Mouse (Mus musculus) limb, embryonic 15.5 days (tissue): Measurements from ENCODE around the gene Adgrb3. TPM values are rescaled to one million over a fixed set of nuclear protein-coding genes. Genes with fewer than 3 reads are reported as not detected.

Source experiments
- ATAC-seq: fragments of 200-750 bp; cut with Nextera tagmentation; 2 replicates; pipeline ENCODE4 v1.8.0; 2017; ENCODE audit warnings: low read depth, moderate TSS enrichment; ENCODE audit not compliant: insufficient number of reproducible peaks, low FRiP score, low TSS enrichment
- H3K27ac ChIP-seq: fragments of 300-500 bp; sonication (generic); 2 replicates; pipeline ENCODE4 v1.5.1; 2015; ENCODE audit warnings: moderate library complexity, mild to moderate bottlenecking, inconsistent platforms
- H3K27me3 ChIP-seq: fragments of 300-500 bp; sonication (generic); 2 replicates; pipeline ENCODE4 v1.6.1; 2015; ENCODE audit warnings: inconsistent platforms
- H3K36me3 ChIP-seq: fragments of 300-500 bp; sonication (generic); 2 replicates; pipeline ENCODE4 v1.6.1; 2015; ENCODE audit warnings: inconsistent platforms
- H3K4me1 ChIP-seq: fragments of 300-500 bp; sonication (generic); 2 replicates; pipeline ENCODE4 v1.6.1; 2015; ENCODE audit warnings: inconsistent platforms
- H3K4me2 ChIP-seq: fragments of 300-500 bp; sonication (generic); 2 replicates; pipeline ENCODE4 v1.6.1; 2015; ENCODE audit warnings: mild to moderate bottlenecking, inconsistent platforms
- H3K4me3 ChIP-seq: fragments of 300-500 bp; sonication (generic); 2 replicates; pipeline ENCODE4 v1.5.1; 2015; ENCODE audit warnings: mild to moderate bottlenecking, inconsistent platforms
- H3K9ac ChIP-seq: fragments of 300-500 bp; sonication (generic); 2 replicates; pipeline ENCODE4 v1.6.1; 2015; ENCODE audit warnings: inconsistent platforms
- H3K9me3 ChIP-seq: fragments of 300-500 bp; sonication (generic); 2 replicates; pipeline ENCODE4 v1.6.1; 2016; ENCODE audit warnings: inconsistent platforms
- WGBS: fragments of 180-500 bp; shearing (Covaris S2); methylation state at CpG from one replicate; pipeline ENCODE4 v1.1.7; 2015; 5-methylcytosine and 5-hydroxymethylcytosine counted together
- polyA plus RNA-seq: library from polyadenylated mRNA; unstranded; fragments of >200 nt; fragmentation: Nextera tagmentation; extraction: Ambion mirVana; gene quantifications from 2 replicates; pipeline ENCODE4 v1.2.1, GENCODE M21; 2015

The Adgrb3 gene
- polyA plus RNA-seq, 1 experiment from 2014 or later = 2.0 TPM

- no peaks in the 10 kb centered on the region for H3K36me3 ChIP-seq
- whole genome bisulfite sequencing = 80% methylated on average over 5 of the region's 5 CpGs
- no peak overlapping the region for H3K9ac ChIP-seq
- H3K27ac ChIP-seq = no peak overlapping the region
- H3K9me3 ChIP-seq = no peaks in the 10 kb centered on the region
- no peak overlapping the region for H3K4me2 ChIP-seq
- H3K4me3 ChIP-seq = no peak overlapping the region
- no peaks in the 10 kb centered on the region for H3K27me3 ChIP-seq
- ATAC-seq = no peak
- no peaks in the 10 kb centered on the region for H3K4me1 ChIP-seq
Measured at GRCm38 (mm10) chr1:25355486-25355885, 474.0 kb downstream of the Adgrb3 start.

GRCm38 (mm10) chr1:25344876-25345275 lies 484.6 kb downstream of the Adgrb3 start:
- no peak overlapping the region for H3K4me2 ChIP-seq
- no peak for ATAC-seq
- no peaks in the 10 kb centered on the region for H3K27me3 ChIP-seq
- no peaks in the 10 kb centered on the region for H3K4me1 ChIP-seq
- H3K36me3 ChIP-seq = no peaks in the 10 kb centered on the region
- no peak overlapping the region for H3K4me3 ChIP-seq
- no peak overlapping the region for H3K9ac ChIP-seq
- H3K27ac ChIP-seq = no peak overlapping the region
- H3K9me3 ChIP-seq = no peaks in the 10 kb centered on the region

GRCm38 (mm10) chr1:25325406-25325805 lies 504.1 kb downstream of the Adgrb3 start:
- H3K9me3 ChIP-seq = no peaks in the 10 kb centered on the region
- H3K36me3 ChIP-seq = no peaks in the 10 kb centered on the region
- 55% methylated on average over 2 of the region's 2 CpGs for WGBS
- H3K27me3 ChIP-seq = no peaks in the 10 kb centered on the region
- no peaks in the 10 kb centered on the region for H3K4me1 ChIP-seq
- no peak overlapping the region for H3K4me2 ChIP-seq
- ATAC-seq = no peak
- H3K9ac ChIP-seq = no peak overlapping the region
- no peak overlapping the region for H3K4me3 ChIP-seq
- H3K27ac ChIP-seq = no peak overlapping the region

GRCm38 (mm10) chr1:25317142-25317541 lies 512.4 kb downstream of the Adgrb3 start:
- Histone ChIP-seq H3K27ac (no peak overlapping the region), H3K36me3 (no peaks in the 10 kb centered on the region), H3K4me2 (no peak overlapping the region), H3K4me3 (no peak overlapping the region), H3K9ac (no peak overlapping the region), H3K4me1 (no peaks in the 10 kb centered on the region), H3K27me3 (no peaks in the 10 kb centered on the region), H3K9me3 (no peaks in the 10 kb centered on the region)
- ATAC-seq = no peak

- Histone ChIP-seq H3K9me3 (no peaks in the 10 kb centered on the region), H3K27ac (no peak overlapping the region), H3K36me3 (no peaks in the 10 kb centered on the region), H3K4me3 (no peak overlapping the region), H3K9ac (no peak overlapping the region), H3K4me1 (no peaks in the 10 kb centered on the region), H3K4me2 (no peak overlapping the region), H3K27me3 (no peaks in the 10 kb centered on the region)
- WGBS = 80% methylated on average over 2 of the region's 2 CpGs
- no peak for ATAC-seq
Measured at GRCm38 (mm10) chr1:25312344-25312743, 517.2 kb downstream of the Adgrb3 start.

GRCm38 (mm10) chr1:25310066-25310465 lies 519.4 kb downstream of the Adgrb3 start:
- H3K27ac ChIP-seq = no peak overlapping the region
- no peak for ATAC-seq
- no peaks in the 10 kb centered on the region for H3K27me3 ChIP-seq
- WGBS = 43% methylated on average over 2 of the region's 2 CpGs
- no peak overlapping the region for H3K9ac ChIP-seq
- no peaks in the 10 kb centered on the region for H3K4me1 ChIP-seq
- no peaks in the 10 kb centered on the region for H3K9me3 ChIP-seq
- no peaks in the 10 kb centered on the region for H3K36me3 ChIP-seq
- no peak overlapping the region for H3K4me3 ChIP-seq
- H3K4me2 ChIP-seq = no peak overlapping the region

GRCm38 (mm10) chr1:25281471-25281870 lies 548.0 kb downstream of the Adgrb3 start:
- no peaks in the 10 kb centered on the region for H3K9me3 ChIP-seq
- H3K4me2 ChIP-seq = no peak overlapping the region
- no peak overlapping the region for H3K27ac ChIP-seq
- H3K4me1 ChIP-seq = no peaks in the 10 kb centered on the region
- no peaks in the 10 kb centered on the region for H3K36me3 ChIP-seq
- H3K9ac ChIP-seq = no peak overlapping the region
- H3K27me3 ChIP-seq = no peaks in the 10 kb centered on the region
- WGBS = 82% methylated on average over 8 of the region's 8 CpGs
- H3K4me3 ChIP-seq = no peak overlapping the region
- ATAC-seq = no peak

- ATAC-seq = no peak
Measured at GRCm38 (mm10) chr1:25250562-25250961, 578.9 kb downstream of the Adgrb3 start.

GRCm38 (mm10) chr1:25242436-25242835 lies 587.1 kb downstream of the Adgrb3 start:
- WGBS = 76% methylated on average over 6 of the region's 6 CpGs

More at GRCm38 (mm10) chr1:25250562-25250961, 578.9 kb downstream of the Adgrb3 start:
- Histone ChIP-seq H3K27me3 (no peaks in the 10 kb centered on the region), H3K4me2 (no peak overlapping the region), H3K27ac (no peak overlapping the region), H3K4me1 (no peaks in the 10 kb centered on the region), H3K36me3 (no peaks in the 10 kb centered on the region), H3K9ac (no peak overlapping the region), H3K9me3 (no peaks in the 10 kb centered on the region), H3K4me3 (no peak overlapping the region)

GRCm38 (mm10) chr1:25229245-25229750 lies 600.2 kb downstream of the Adgrb3 start:
- ATAC-seq = no peak
- Histone ChIP-seq H3K27me3 (0 out of 2 replicates have a peak, but pooled peaks cover 4% of the 10 kb centered on the region), H3K4me2 (no peak overlapping the region), H3K27ac (no peak overlapping the region), H3K4me1 (peaks cover 4% of the 10 kb centered on the region; the same call in 1 of the 2 replicates), H3K9ac (no peak overlapping the region), H3K36me3 (no peaks in the 10 kb centered on the region), H3K4me3 (no peak overlapping the region), H3K9me3 (no peaks in the 10 kb centered on the region)
- WGBS = 23% methylated on average over 7 of the region's 7 CpGs

More at GRCm38 (mm10) chr1:25242436-25242835, 587.1 kb downstream of the Adgrb3 start:
- ATAC-seq = no peak
- no peak overlapping the region for H3K9ac ChIP-seq
- H3K4me2 ChIP-seq = no peak overlapping the region
- H3K27me3 ChIP-seq = no peaks in the 10 kb centered on the region
- no peaks in the 10 kb centered on the region for H3K4me1 ChIP-seq
- H3K9me3 ChIP-seq = no peaks in the 10 kb centered on the region
- no peaks in the 10 kb centered on the region for H3K36me3 ChIP-seq
- no peak overlapping the region for H3K4me3 ChIP-seq
- no peak overlapping the region for H3K27ac ChIP-seq

- Histone ChIP-seq H3K9ac (no peak overlapping the region), H3K4me3 (peak overlapping the region; percentile 19), H3K27ac (no peak overlapping the region), H3K27me3 (0 out of 2 replicates have a peak, but pooled peaks cover 4% of the 10 kb centered on the region), H3K36me3 (no peaks in the 10 kb centered on the region), H3K4me1 (peaks cover 4% of the 10 kb centered on the region; the same call in 1 of the 2 replicates), H3K4me2 (peak overlapping the region; percentile 39), H3K9me3 (no peaks in the 10 kb centered on the region)
- 7% methylated on average over 37 of the region's 37 CpGs for WGBS
- 0 out of 2 replicates have a peak, but pooled peaks have one; percentile 48 for ATAC-seq
Measured at GRCm38 (mm10) chr1:25228381-25229244, 600.9 kb downstream of the Adgrb3 start.

GRCm38 (mm10) chr1:25227880-25228279 lies 601.6 kb downstream of the Adgrb3 start:
- Histone ChIP-seq H3K9me3 (no peaks in the 10 kb centered on the region), H3K4me2 (0 out of 2 replicates have a peak overlapping the region, but pooled peaks have one; percentile 39), H3K4me1 (peaks cover 4% of the 10 kb centered on the region; the same call in 1 of the 2 replicates), H3K4me3 (no peak overlapping the region), H3K27ac (no peak overlapping the region), H3K9ac (no peak overlapping the region), H3K27me3 (0 out of 2 replicates have a peak, but pooled peaks cover 4% of the 10 kb centered on the region), H3K36me3 (no peaks in the 10 kb centered on the region)
- no peak for ATAC-seq
- WGBS = 48% methylated on average over 3 of the region's 3 CpGs
